Mouse (Mus musculus): ENCODE data around the gene Nupr1l. TPM values are rescaled to one million over a fixed set of nuclear protein-coding genes. Genes with fewer than 3 reads are reported as not detected.
"Not testable (repeated sequence)": the region's sequence is repeated elsewhere in the genome, so short reads cannot be mapped to it uniquely, and the experiment has no call there.

Nupr1l gene
- total and polyA plus RNA-seq, 2 experiments from 2014 or later: 3.5 to 6.0 TPM

GRCm38 (mm10) chr5:129941495-129942045 is 33.2 kb downstream of the Nupr1l start, which contains the start of gene Vkorc1l1:
Gene Vkorc1l1, plus strand, starts transcription at chr5:129941970.
- peak within 1 kb of the TSS; percentile 86 for H3K4me3 ChIP-seq (ENCODE audit: low read length)
- H3K4me1 ChIP-seq (ENCODE audit: insufficient read depth, low read length): 0 out of 2 replicates have a peak, but pooled peaks cover 4% of the 10 kb centered on the region
- 1% methylated on average over 56 of the region's 59 CpGs for WGBS
- no peaks in the 10 kb centered on the region for H3K9me3 ChIP-seq (ENCODE audit: low read length)
- peak within 1 kb of the TSS; percentile 81 for H3K4me2 ChIP-seq (ENCODE audit: low read depth, low read length)
- ATAC-seq (peak; percentile 97), DNase-seq (ENCODE audit: low spot score) (peak; percentile 99)
- no peaks in the 10 kb centered on the region for H3K27me3 ChIP-seq (ENCODE audit: insufficient read depth, low read length)
- peak within 1 kb of the TSS; percentile 79 for H3K9ac ChIP-seq (replicated peaks; ENCODE audit: low read length)
- no peaks in the 10 kb centered on the region for H3K36me3 ChIP-seq (ENCODE audit: insufficient read depth, low read length)
- H3K27ac ChIP-seq: peak within 1 kb of the TSS; percentile 70
- TF ChIP-seq CTCF (IDR thresholded peaks at IDR 0.05; ENCODE audit: low read depth): no peak

GRCm38 (mm10) chr5:129942073-129942939 is 34.0 kb downstream of the Nupr1l start:
- H3K9me3 ChIP-seq (ENCODE audit: low read length); H3K27me3 ChIP-seq (ENCODE audit: insufficient read depth, low read length); H3K4me1 ChIP-seq (ENCODE audit: insufficient read depth, low read length); H3K36me3 ChIP-seq (ENCODE audit: insufficient read depth, low read length): not testable (repeated sequence)
- under 1% methylated on average over 45 of the region's 82 CpGs for WGBS
- DNase-seq (ENCODE audit: low spot score) (peak; percentile 31), ATAC-seq (peak; percentile 53)
- Histone ChIP-seq H3K9ac (replicated peaks; ENCODE audit: low read length) (peak overlapping the region; percentile 79), H3K4me2 (ENCODE audit: low read depth, low read length) (peak overlapping the region; percentile 81), H3K27ac (peak overlapping the region; percentile 70; the same call in 1 of the 2 replicates), H3K4me3 (ENCODE audit: low read length) (peak overlapping the region; percentile 86)

GRCm38 (mm10) chr5:129943402-129943801 is 35.1 kb downstream of the Nupr1l start:
- 96% methylated on average over 1 of the region's 1 CpGs for WGBS
- H3K4me1 ChIP-seq (ENCODE audit: insufficient read depth, low read length): 0 out of 2 replicates have a peak, but pooled peaks cover 4% of the 10 kb centered on the region
- H3K27me3 ChIP-seq (ENCODE audit: insufficient read depth, low read length): no peaks in the 10 kb centered on the region
- H3K9me3 ChIP-seq (ENCODE audit: low read length): no peaks in the 10 kb centered on the region
- ATAC-seq (no peak), DNase-seq (ENCODE audit: low spot score) (no peak)
- H3K4me3 ChIP-seq (ENCODE audit: low read length): no peak overlapping the region
- no peak overlapping the region for H3K4me2 ChIP-seq (ENCODE audit: low read depth, low read length)
- H3K36me3 ChIP-seq (ENCODE audit: insufficient read depth, low read length): no peaks in the 10 kb centered on the region
- no peak for TF ChIP-seq CTCF (IDR thresholded peaks at IDR 0.05; ENCODE audit: low read depth)
- no peak overlapping the region for H3K9ac ChIP-seq (replicated peaks; ENCODE audit: low read length)
- H3K27ac ChIP-seq: no peak overlapping the region

- Histone ChIP-seq H3K4me1 (ENCODE audit: insufficient read depth, low read length) (0 out of 2 replicates have a peak, but pooled peaks cover 4% of the 10 kb centered on the region), H3K27ac (no peak overlapping the region), H3K9me3 (ENCODE audit: low read length) (no peaks in the 10 kb centered on the region), H3K9ac (replicated peaks; ENCODE audit: low read length) (no peak overlapping the region), H3K4me3 (ENCODE audit: low read length) (no peak overlapping the region), H3K4me2 (ENCODE audit: low read depth, low read length) (no peak overlapping the region), H3K36me3 (ENCODE audit: insufficient read depth, low read length) (no peaks in the 10 kb centered on the region), H3K27me3 (ENCODE audit: insufficient read depth, low read length) (no peaks in the 10 kb centered on the region)
- no peak for TF ChIP-seq CTCF (IDR thresholded peaks at IDR 0.05; ENCODE audit: low read depth)
- DNase-seq (ENCODE audit: low spot score) (no peak), ATAC-seq (no peak)
- WGBS: 99% methylated on average over 2 of the region's 2 CpGs
These were observed 39.2 kb downstream of the Nupr1l start for GRCm38 (mm10) chr5:129947528-129948033.

GRCm38 (mm10) chr5:129952143-129952542 is 43.8 kb downstream of the Nupr1l start:
- WGBS: 95% methylated on average over 4 of the region's 4 CpGs
- Histone ChIP-seq H3K4me3 (ENCODE audit: low read length) (no peak overlapping the region), H3K9ac (replicated peaks; ENCODE audit: low read length) (no peak overlapping the region), H3K27ac (no peak overlapping the region), H3K27me3 (ENCODE audit: insufficient read depth, low read length) (no peaks in the 10 kb centered on the region), H3K4me2 (ENCODE audit: low read depth, low read length) (no peak overlapping the region), H3K9me3 (ENCODE audit: low read length) (no peaks in the 10 kb centered on the region), H3K4me1 (ENCODE audit: insufficient read depth, low read length) (no peaks in the 10 kb centered on the region), H3K36me3 (ENCODE audit: insufficient read depth, low read length) (no peaks in the 10 kb centered on the region)
- no peak for TF ChIP-seq CTCF (IDR thresholded peaks at IDR 0.05; ENCODE audit: low read depth)
- ATAC-seq (no peak), DNase-seq (ENCODE audit: low spot score) (no peak)

- H3K9me3 ChIP-seq (ENCODE audit: low read length): no peaks in the 10 kb centered on the region
- no peak for TF ChIP-seq CTCF (IDR thresholded peaks at IDR 0.05; ENCODE audit: low read depth)
- H3K27me3 ChIP-seq (ENCODE audit: insufficient read depth, low read length): no peaks in the 10 kb centered on the region
- H3K4me1 ChIP-seq (ENCODE audit: insufficient read depth, low read length): no peaks in the 10 kb centered on the region
- WGBS: 90% methylated on average over 5 of the region's 5 CpGs
- no peak for DNase-seq (ENCODE audit: low spot score)
- H3K36me3 ChIP-seq (ENCODE audit: insufficient read depth, low read length): no peaks in the 10 kb centered on the region
- no peak for ATAC-seq
- H3K27ac ChIP-seq: no peak overlapping the region
- no peak overlapping the region for H3K4me2 ChIP-seq (ENCODE audit: low read depth, low read length)
- no peak overlapping the region for H3K9ac ChIP-seq (replicated peaks; ENCODE audit: low read length)
- no peak overlapping the region for H3K4me3 ChIP-seq (ENCODE audit: low read length)
These were observed 46.3 kb downstream of the Nupr1l start for GRCm38 (mm10) chr5:129954473-129955254.
